Mouse (Mus musculus): ENCODE results near the gene Erp27. TPM values are rescaled to one million over a fixed set of nuclear protein-coding genes. Genes with fewer than 3 reads are reported as not detected.
"Not testable (repeated sequence)": the region's sequence is repeated elsewhere in the genome, so short reads cannot be mapped to it uniquely, and the experiment has no call there.

The Erp27 gene
- polyA plus RNA-seq, 1 experiment from 2014 or later, result not detected

DNA sequence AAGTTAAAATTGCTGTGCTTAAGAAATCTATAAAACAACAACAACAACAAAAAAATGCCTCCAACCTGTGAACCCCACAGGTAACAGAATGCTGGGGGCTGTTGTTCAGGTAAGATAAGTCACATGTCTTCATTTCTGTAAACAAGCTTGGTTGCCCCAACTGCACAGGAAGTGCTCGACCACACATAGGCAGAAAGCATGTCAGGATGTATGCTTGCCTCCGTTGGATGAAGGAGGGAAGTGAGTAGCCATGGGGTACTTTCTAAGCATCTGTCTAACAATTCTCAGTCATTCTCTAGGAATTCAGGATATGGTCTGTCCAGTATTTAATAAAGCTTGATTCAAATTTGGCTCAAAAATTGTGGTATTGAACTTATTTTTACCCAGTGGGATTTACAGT lies 23.0 kb downstream of the Erp27 start:
- Histone ChIP-seq H3K27ac (no peak overlapping the region), H3K4me1 (no peaks in the 10 kb centered on the region), H3K27me3 (replicated peaks) (no peaks in the 10 kb centered on the region), H3K36me3 (no peaks in the 10 kb centered on the region), H3K9me3 (no peaks in the 10 kb centered on the region), H3K9ac (no peak overlapping the region), H3K4me3 (no peak overlapping the region), H3K4me2 (replicated peaks) (no peak overlapping the region)
- ATAC-seq (ENCODE audit: low FRiP score, low read depth), result no peak
- 87% methylated on average over 2 of the region's 2 CpGs for WGBS

- H3K9me3 ChIP-seq, result no peaks in the 10 kb centered on the region
- H3K36me3 ChIP-seq, result no peaks in the 10 kb centered on the region
- H3K4me3 ChIP-seq, result no peak overlapping the region
- H3K27me3 ChIP-seq (replicated peaks), result no peaks in the 10 kb centered on the region
- H3K4me1 ChIP-seq, result no peaks in the 10 kb centered on the region
- no peak for ATAC-seq (ENCODE audit: low FRiP score, low read depth)
- WGBS, result 72% methylated on average over 4 of the region's 4 CpGs
- no peak overlapping the region for H3K9ac ChIP-seq
- no peak overlapping the region for H3K27ac ChIP-seq
- no peak overlapping the region for H3K4me2 ChIP-seq (replicated peaks)
Observed at GRCm38 (mm10) chr6:136898222-136898621, 23.8 kb downstream of the Erp27 start.

DNA sequence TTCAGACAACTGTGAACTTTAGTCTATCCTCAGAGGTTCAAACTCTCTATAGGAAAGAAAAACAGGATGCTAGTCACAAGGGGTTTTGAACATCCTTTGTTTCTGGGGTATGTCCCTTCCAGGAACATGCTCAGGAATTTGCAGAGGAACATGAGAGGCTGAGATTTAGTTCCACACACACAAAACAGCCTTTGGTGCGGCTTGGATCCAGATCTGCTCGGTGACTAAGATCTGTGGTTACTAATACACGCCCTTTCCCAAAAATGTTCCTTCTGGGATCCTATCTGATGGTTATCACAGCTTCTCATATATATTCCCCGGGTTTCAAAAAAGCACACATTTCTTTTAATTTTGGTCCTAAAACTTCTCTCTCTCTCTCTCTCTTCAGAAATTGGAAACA lies 24.2 kb downstream of the Erp27 start:
- Histone ChIP-seq H3K27ac (no peak overlapping the region), H3K4me1 (no peaks in the 10 kb centered on the region), H3K36me3 (no peaks in the 10 kb centered on the region), H3K9ac (no peak overlapping the region), H3K27me3 (replicated peaks) (no peaks in the 10 kb centered on the region), H3K4me3 (no peak overlapping the region), H3K9me3 (no peaks in the 10 kb centered on the region), H3K4me2 (replicated peaks) (no peak overlapping the region)
- WGBS, result 90% methylated on average over 4 of the region's 4 CpGs
- ATAC-seq (ENCODE audit: low FRiP score, low read depth), result no peak

DNA sequence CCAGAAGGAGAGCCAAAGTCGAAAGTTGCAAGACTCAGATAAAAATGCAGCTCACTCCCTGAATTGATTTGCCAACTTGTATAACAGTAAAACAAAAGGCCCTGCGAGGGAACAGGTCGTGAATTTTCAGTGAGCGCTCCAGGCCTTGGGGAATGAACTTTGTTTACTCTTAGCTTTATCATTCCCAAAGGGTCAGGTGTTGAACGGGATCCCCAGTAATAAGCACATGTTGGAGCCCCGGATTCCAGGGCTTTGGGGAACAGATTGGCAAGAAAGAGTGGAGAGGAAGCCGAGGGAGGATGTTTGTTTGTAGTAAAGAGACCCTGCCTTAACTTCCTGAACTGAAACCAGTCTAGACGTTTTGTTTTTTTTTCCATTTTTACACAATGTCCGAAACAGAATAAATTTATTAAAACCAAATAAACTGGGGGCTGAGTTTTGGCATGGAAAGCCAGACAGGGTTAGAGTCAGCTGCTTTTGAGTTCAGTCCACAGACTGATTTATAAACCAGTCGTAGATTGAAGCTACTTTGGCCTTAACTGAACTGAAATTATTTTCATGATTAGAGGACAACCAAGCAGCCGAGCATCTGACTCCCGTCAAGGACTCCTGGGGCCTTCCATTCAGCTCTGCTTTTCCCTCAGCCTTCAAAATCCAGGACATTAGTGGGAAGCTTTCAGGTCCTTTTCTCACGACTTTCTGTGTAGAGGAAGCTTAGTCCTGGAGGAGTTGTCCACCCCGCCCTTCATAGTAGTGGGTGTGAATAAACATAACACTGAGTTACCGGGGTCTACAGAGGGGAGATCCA lies 27.2 kb downstream of the Erp27 start:
- Histone ChIP-seq H3K36me3 (no peaks in the 10 kb centered on the region), H3K4me1 (no peaks in the 10 kb centered on the region), H3K27ac (no peak overlapping the region), H3K27me3 (replicated peaks) (no peaks in the 10 kb centered on the region), H3K4me3 (no peak overlapping the region), H3K9ac (no peak overlapping the region), H3K4me2 (replicated peaks) (no peak overlapping the region), H3K9me3 (no peaks in the 10 kb centered on the region)
- 65% methylated on average over 15 of the region's 15 CpGs for WGBS
- no peak for ATAC-seq (ENCODE audit: low FRiP score, low read depth)

DNA sequence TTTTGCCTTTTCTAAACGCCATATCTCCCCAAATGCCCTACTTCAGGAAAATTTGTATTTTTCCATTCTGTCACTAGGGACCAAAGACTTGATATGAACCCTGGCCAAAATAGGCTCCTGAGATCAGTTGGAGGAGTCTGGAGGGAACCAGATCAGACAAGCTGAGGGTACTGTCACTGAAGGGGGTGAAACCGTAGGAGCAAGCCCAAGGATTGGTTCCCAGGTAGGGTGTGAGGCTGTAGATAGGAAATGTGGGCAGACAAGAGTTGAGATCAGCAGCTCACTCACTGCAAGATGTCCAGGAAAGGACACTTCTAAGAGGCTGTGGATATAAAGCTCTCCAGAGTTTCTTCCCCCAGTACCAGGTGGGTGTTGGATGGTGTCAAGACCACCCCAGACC lies 30.0 kb downstream of the Erp27 start:
- Histone ChIP-seq H3K27me3 (replicated peaks) (no peaks in the 10 kb centered on the region), H3K27ac (no peak overlapping the region), H3K36me3 (no peaks in the 10 kb centered on the region), H3K4me1 (no peaks in the 10 kb centered on the region), H3K4me2 (replicated peaks) (no peak overlapping the region), H3K4me3 (no peak overlapping the region), H3K9ac (no peak overlapping the region), H3K9me3 (no peaks in the 10 kb centered on the region)
- no peak for ATAC-seq (ENCODE audit: low FRiP score, low read depth)
- 88% methylated on average over 2 of the region's 2 CpGs for WGBS

DNA sequence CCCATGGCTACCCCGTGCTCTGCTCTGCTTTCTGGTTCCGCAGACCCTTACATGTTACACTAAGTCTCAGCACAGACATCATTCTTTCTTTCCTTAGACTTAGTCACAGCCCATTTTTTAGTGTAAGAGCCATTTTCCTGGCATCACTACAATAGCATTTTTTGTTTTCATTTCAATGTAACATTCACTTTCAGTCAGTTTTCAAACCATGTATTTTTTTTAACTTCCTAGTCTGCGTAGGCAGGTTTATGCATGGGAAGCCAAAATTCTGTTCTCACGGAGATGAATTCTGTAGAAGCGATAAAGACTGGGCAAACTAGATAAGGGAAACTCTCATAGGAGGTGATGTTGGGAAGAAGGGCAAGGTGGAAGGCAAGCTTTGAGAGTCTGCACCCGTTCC lies 32.4 kb downstream of the Erp27 start:
- no peaks in the 10 kb centered on the region for H3K9me3 ChIP-seq
- 92% methylated on average over 6 of the region's 6 CpGs for WGBS
- ATAC-seq (ENCODE audit: low FRiP score, low read depth), result no peak
- H3K4me1 ChIP-seq, result no peaks in the 10 kb centered on the region
- H3K27me3 ChIP-seq (replicated peaks), result no peaks in the 10 kb centered on the region
- H3K4me2 ChIP-seq (replicated peaks), result no peak overlapping the region
- no peak overlapping the region for H3K9ac ChIP-seq
- no peak overlapping the region for H3K4me3 ChIP-seq
- no peak overlapping the region for H3K27ac ChIP-seq
- H3K36me3 ChIP-seq, result no peaks in the 10 kb centered on the region

DNA sequence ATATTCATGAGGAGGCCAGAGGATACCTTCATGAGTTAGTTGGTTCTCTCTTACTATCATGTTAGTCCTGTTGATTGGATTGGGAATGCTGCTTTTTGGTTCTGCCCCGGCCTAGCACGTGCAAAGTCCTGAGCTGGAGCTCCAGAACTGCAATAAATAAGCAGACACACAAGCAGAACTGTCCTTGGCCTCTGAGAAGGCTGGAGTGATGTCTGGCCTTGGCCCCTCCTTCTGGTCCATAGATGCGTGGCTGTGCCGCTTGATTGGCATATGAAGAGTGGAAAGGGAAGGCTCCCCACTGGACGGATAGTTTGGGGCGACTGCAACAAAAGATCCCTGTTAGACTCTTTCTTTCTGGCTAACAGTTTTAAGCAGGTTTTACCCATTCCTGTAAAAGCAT lies 32.9 kb downstream of the Erp27 start:
- Histone ChIP-seq H3K4me3 (no peak overlapping the region), H3K9me3 (no peaks in the 10 kb centered on the region), H3K4me2 (replicated peaks) (no peak overlapping the region), H3K9ac (no peak overlapping the region), H3K4me1 (no peaks in the 10 kb centered on the region), H3K27ac (no peak overlapping the region), H3K27me3 (replicated peaks) (no peaks in the 10 kb centered on the region), H3K36me3 (no peaks in the 10 kb centered on the region)
- no peak for ATAC-seq (ENCODE audit: low FRiP score, low read depth)
- 90% methylated on average over 6 of the region's 6 CpGs for WGBS

- H3K27me3 ChIP-seq (replicated peaks), result no peaks in the 10 kb centered on the region
- H3K4me2 ChIP-seq (replicated peaks), result no peak overlapping the region
- WGBS, result 74% methylated on average over 9 of the region's 9 CpGs
- H3K9ac ChIP-seq, result no peak overlapping the region
- ATAC-seq (ENCODE audit: low FRiP score, low read depth), result no peak
- no peaks in the 10 kb centered on the region for H3K36me3 ChIP-seq
- H3K27ac ChIP-seq, result no peak overlapping the region
- H3K9me3 ChIP-seq, result no peaks in the 10 kb centered on the region
- H3K4me3 ChIP-seq, result no peak overlapping the region
- H3K4me1 ChIP-seq, result no peaks in the 10 kb centered on the region
Observed at GRCm38 (mm10) chr6:136887854-136888253, 34.1 kb downstream of the Erp27 start.

GRCm38 (mm10) chr6:136884766-136885165 lies 37.2 kb downstream of the Erp27 start:
- H3K4me3 ChIP-seq; H3K4me1 ChIP-seq; H3K9ac ChIP-seq; H3K9me3 ChIP-seq; H3K27me3 ChIP-seq (replicated peaks); H3K27ac ChIP-seq; ATAC-seq (ENCODE audit: low FRiP score, low read depth); H3K4me2 ChIP-seq (replicated peaks); H3K36me3 ChIP-seq: not testable (repeated sequence)
- 65% methylated on average over 1 of the region's 1 CpGs for WGBS

DNA sequence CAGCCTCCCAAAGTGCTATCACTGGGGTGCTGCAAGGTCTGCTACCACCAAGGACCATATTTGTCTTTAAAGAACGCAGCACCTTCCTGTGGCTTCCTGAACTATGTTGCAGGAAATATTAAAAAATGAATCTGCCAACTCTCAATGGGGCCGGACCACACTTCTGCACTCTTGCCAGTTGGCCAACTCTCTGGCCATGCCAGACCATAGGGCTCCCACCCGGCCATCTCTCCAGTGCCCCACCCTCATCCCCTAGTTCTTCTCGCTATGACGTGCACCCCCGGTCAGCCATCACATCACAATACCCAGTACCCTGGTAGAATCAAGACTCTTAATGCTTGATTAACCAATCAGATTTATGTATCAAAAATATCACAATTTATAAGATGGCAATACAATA lies 38.0 kb downstream of the Erp27 start:
- no peaks in the 10 kb centered on the region for H3K36me3 ChIP-seq
- ATAC-seq (ENCODE audit: low FRiP score, low read depth), result no peak
- H3K27ac ChIP-seq, result no peak overlapping the region
- no peaks in the 10 kb centered on the region for H3K9me3 ChIP-seq
- H3K27me3 ChIP-seq (replicated peaks), result no peaks in the 10 kb centered on the region
- H3K4me1 ChIP-seq, result no peaks in the 10 kb centered on the region
- WGBS, result 93% methylated on average over 6 of the region's 6 CpGs
- H3K4me2 ChIP-seq (replicated peaks), result no peak overlapping the region
- no peak overlapping the region for H3K9ac ChIP-seq
- no peak overlapping the region for H3K4me3 ChIP-seq

DNA sequence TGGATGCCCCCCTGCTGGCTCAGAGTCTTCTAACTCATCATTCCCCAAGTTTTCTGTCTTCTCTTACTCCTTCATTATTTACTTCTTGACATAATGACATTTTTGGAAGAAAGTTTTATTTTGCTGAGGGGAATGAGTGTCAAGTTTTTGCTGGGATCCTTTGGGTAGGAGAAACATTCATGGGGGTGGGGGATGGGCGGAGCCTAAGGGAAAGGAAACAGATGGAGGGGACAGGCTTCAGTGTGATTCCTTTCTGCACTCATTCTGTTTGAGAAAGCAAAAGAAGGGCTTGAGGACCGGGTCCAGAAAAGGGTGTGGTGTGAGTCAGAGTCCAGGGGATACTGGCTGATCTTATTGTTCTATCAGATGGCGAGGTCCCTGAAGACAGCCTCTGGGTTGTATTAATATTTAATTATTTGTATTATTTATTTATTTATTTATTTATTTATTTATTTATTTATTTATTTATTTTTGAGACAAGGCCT lies 38.5 kb downstream of the Erp27 start:
- Histone ChIP-seq H3K27ac (no peak overlapping the region), H3K36me3 (no peaks in the 10 kb centered on the region), H3K27me3 (replicated peaks) (no peaks in the 10 kb centered on the region), H3K4me3 (no peak overlapping the region), H3K4me2 (replicated peaks) (no peak overlapping the region), H3K9me3 (no peaks in the 10 kb centered on the region), H3K4me1 (no peaks in the 10 kb centered on the region), H3K9ac (no peak overlapping the region)
- 89% methylated on average over 3 of the region's 3 CpGs for WGBS
- ATAC-seq (ENCODE audit: low FRiP score, low read depth), result no peak

DNA sequence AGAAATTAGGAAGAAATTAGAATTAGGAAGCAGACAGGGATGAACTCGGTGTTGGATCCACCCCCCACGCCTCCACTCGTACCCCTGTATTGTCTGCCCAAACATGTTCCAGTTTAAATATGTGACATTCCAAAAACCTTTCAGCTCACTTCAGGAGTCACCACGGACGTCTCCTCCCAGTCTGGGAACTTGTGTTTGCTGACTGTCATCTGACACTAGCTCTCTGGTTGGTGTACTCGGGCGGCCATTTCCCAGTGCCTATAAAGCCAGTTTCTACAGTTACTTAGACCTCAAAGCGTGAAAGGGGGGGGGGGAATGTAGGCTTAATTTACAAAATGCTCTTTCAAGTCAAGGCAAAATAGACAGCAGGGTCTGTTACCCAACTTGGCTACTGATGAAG lies 40.3 kb downstream of the Erp27 start:
- ATAC-seq (ENCODE audit: low FRiP score, low read depth), result no peak
- no peaks in the 10 kb centered on the region for H3K27me3 ChIP-seq (replicated peaks)
- H3K9ac ChIP-seq, result no peak overlapping the region
- H3K27ac ChIP-seq, result no peak overlapping the region
- WGBS, result 73% methylated on average over 8 of the region's 8 CpGs
- no peaks in the 10 kb centered on the region for H3K4me1 ChIP-seq
- H3K4me3 ChIP-seq, result no peak overlapping the region
- H3K9me3 ChIP-seq, result no peaks in the 10 kb centered on the region
- no peaks in the 10 kb centered on the region for H3K36me3 ChIP-seq
- no peak overlapping the region for H3K4me2 ChIP-seq (replicated peaks)

GRCm38 (mm10) chr6:136875670-136876069 lies 46.3 kb downstream of the Erp27 start, which contains the start of gene Mgp:
Mgp (minus strand) TSS chr6:136875823.
- ATAC-seq (ENCODE audit: low FRiP score, low read depth), result no peak
- no peak within 1 kb of the TSS for H3K4me3 ChIP-seq
- 53% methylated on average over 9 of the region's 9 CpGs for WGBS
- no peak within 1 kb of the TSS for H3K9ac ChIP-seq
- H3K9me3 ChIP-seq, result no peaks in the 10 kb centered on the region
- no peaks in the 10 kb centered on the region for H3K4me1 ChIP-seq
- H3K4me2 ChIP-seq (replicated peaks), result 0 out of 2 replicates have a peak within 1 kb of the TSS, but pooled peaks have one; percentile 12
- H3K27ac ChIP-seq, result no peak within 1 kb of the TSS
- H3K36me3 ChIP-seq, result no peaks in the 10 kb centered on the region
- no peaks in the 10 kb centered on the region for H3K27me3 ChIP-seq (replicated peaks)
